41 mouse cellular contexts compared by ENCODE assay signal in the genomic region with DNA sequence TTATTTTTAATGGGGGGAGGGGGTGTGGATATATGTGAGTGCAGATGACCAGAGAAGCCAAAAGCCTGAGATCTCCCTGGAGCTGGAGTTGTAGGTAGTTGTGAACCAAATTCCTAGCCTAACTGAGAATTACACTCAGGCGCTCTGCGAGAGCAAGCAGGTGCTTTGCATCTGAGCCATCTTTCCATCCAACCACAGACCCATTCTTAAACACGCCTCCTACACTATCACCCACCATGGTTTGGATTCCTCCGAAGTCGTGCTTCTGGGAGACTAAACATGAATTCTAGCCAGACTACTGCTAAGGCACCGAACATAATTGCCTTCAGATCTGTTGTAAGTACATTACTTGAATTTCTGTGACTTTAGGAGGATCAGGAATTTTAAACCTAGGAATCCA. TPM values are rescaled to one million over a fixed set of nuclear protein-coding genes. Genes with fewer than 3 reads are reported as not detected.
A peak's percentile ranks its signal among the peaks of the same experiment; 100 is the strongest.
DNase-seq lines count a peak whose midpoint lies in the region; ATAC-seq lines count a peak whose summit lies in the region.
"Had no signal": no experiment of that assay in that cellular context is flagged by ENCODE, and none has a peak within 500 bp of the region (broad histone marks: within the 10 kb centered on the region; RNA-seq: fewer than 3 reads in every experiment).

No protein-coding gene starts in this region.

- peak; percentile 54 for DNase-seq in embryonic facial prominence, embryonic 14.5 days (ENCODE audit: low spot score)
- DNase-seq in embryonic facial prominence, embryonic 10.5 days (ENCODE audit: low spot score) = no peak
- peak; percentile 45 to 61 for DNase-seq in left cerebral cortex, adult 18-20 months (ENCODE audit: low spot score in 2 of 2)
- no peak for DNase-seq in left cerebral cortex, postnatal 4 days
- DNase-seq in left cerebral cortex, postnatal 25 days (ENCODE audit: low spot score in 2 of 2) = peak; percentile 46 to 93
- DNase-seq in right cerebral cortex, postnatal 25 days = peak; percentile 56
- no peak for DNase-seq in spleen, postnatal 14 days (ENCODE audit: low spot score in 2 of 2)
- DNase-seq: adrenal gland, adult 8-10 months; cerebellum, adult 9-10 months; embryo, embryonic 11 days; gastrocnemius, adult 2 months; heart, postnatal 10 days; kidney, adult 2 months; kidney, postnatal 4 days; thymus, postnatal 14 days had no signal

- no peak for ATAC-seq in embryonic facial prominence, embryonic 14.5 days (ENCODE audit: low read depth)
- no peak for ATAC-seq in intestine, embryonic 16.5 days
- ATAC-seq: forebrain, embryonic 16.5 days; inflammation-experienced regulatory T-cells, adult 6 months had no signal

- no peak overlapping the region for H3K4me2 ChIP-seq in embryonic facial prominence, embryonic 14.5 days (ENCODE audit: low read depth, low read length)
- no peak overlapping the region for H3K4me2 ChIP-seq in intestine, embryonic 16.5 days (ENCODE audit: low read depth, low read length)
- H3K4me2 ChIP-seq: embryonic facial prominence, embryonic 13.5 days; hindbrain, embryonic 15.5 days; limb, embryonic 13.5 days; liver, embryonic 11.5 days; lung, embryonic 15.5 days; midbrain, embryonic 12.5 days; neural tube, embryonic 13.5 days; stomach, embryonic 15.5 days had no signal

- 52% methylated on average over 6 of the region's 6 CpGs for whole genome bisulfite sequencing in embryonic facial prominence, embryonic 14.5 days
- WGBS in embryonic facial prominence, embryonic 10.5 days = 83% methylated on average over 6 of the region's 6 CpGs
- WGBS in intestine, embryonic 16.5 days = 80% methylated on average over 6 of the region's 6 CpGs

- no peak overlapping the region for H3K27ac ChIP-seq in embryonic facial prominence, embryonic 14.5 days (replicated peaks; ENCODE audit: low read depth, low read length)
- H3K27ac ChIP-seq in embryonic facial prominence, embryonic 10.5 days (replicated peaks) = no peak overlapping the region
- no peak overlapping the region for H3K27ac ChIP-seq in intestine, embryonic 16.5 days (ENCODE audit: low read length)
- H3K27ac ChIP-seq: embryonic facial prominence, embryonic 13.5 days; gastrocnemius, adult 2 months; heart, embryonic 13.5 days; hindbrain, embryonic 10.5 days; hindbrain, embryonic 15.5 days; kidney, postnatal 0 days; limb, embryonic 13.5 days; lung, embryonic 15.5 days; midbrain, embryonic 12.5 days; neural tube, embryonic 13.5 days; stomach, embryonic 15.5 days had no signal

- H3K9me3 ChIP-seq in embryonic facial prominence, embryonic 14.5 days (ENCODE audit: control insufficient read depth, low read length) = no peaks in the 10 kb centered on the region
- no peaks in the 10 kb centered on the region for H3K9me3 ChIP-seq in embryonic facial prominence, embryonic 10.5 days
- no peaks in the 10 kb centered on the region for H3K9me3 ChIP-seq in intestine, embryonic 16.5 days (ENCODE audit: control insufficient read depth, low read length)
- H3K9me3 ChIP-seq: embryonic facial prominence, embryonic 13.5 days; G1E; heart, embryonic 13.5 days; hindbrain, embryonic 10.5 days; hindbrain, embryonic 15.5 days; limb, embryonic 13.5 days; lung, embryonic 15.5 days; megakaryocyte, embryonic 14.5 days; midbrain, embryonic 12.5 days; neural tube, embryonic 13.5 days; stomach, embryonic 15.5 days had no signal

- no peak overlapping the region for H3K4me3 ChIP-seq in embryonic facial prominence, embryonic 14.5 days (ENCODE audit: low read depth, low read length)
- H3K4me3 ChIP-seq in embryonic facial prominence, embryonic 10.5 days = no peak overlapping the region
- H3K4me3 ChIP-seq in intestine, embryonic 16.5 days (ENCODE audit: low read length) = no peak overlapping the region
- H3K4me3 ChIP-seq: embryonic facial prominence, embryonic 13.5 days; erythroblast, embryonic 14.5 days; gastrocnemius, adult 2 months; heart, embryonic 13.5 days; hindbrain, embryonic 10.5 days; hindbrain, embryonic 15.5 days; limb, embryonic 13.5 days; lung, embryonic 15.5 days; megakaryocyte, embryonic 14.5 days; midbrain, embryonic 12.5 days; neural tube, embryonic 13.5 days; stomach, embryonic 15.5 days had no signal

- H3K4me1 ChIP-seq in embryonic facial prominence, embryonic 14.5 days (ENCODE audit: control insufficient read depth, insufficient read depth, low read length) = 0 out of 2 replicates have a peak, but pooled peaks cover 3% of the 10 kb centered on the region
- H3K4me1 ChIP-seq in embryonic facial prominence, embryonic 10.5 days = peaks cover 3% of the 10 kb centered on the region
- H3K4me1 ChIP-seq in intestine, embryonic 16.5 days (ENCODE audit: control insufficient read depth, insufficient read depth, low read length) = no peaks in the 10 kb centered on the region
- H3K4me1 ChIP-seq: hindbrain, embryonic 10.5 days; hindbrain, embryonic 15.5 days; limb, embryonic 13.5 days; lung, embryonic 15.5 days; midbrain, embryonic 12.5 days; neural tube, embryonic 13.5 days; stomach, embryonic 15.5 days had no signal

- intact Hi-C loops in left cerebral cortex, postnatal 4 days (cut with DNase I) = loop anchor here (10.0 kb wide), 1 partner anchor 248 kb away; no protein-coding TSS in a partner anchor
- intact Hi-C loops in left cerebral cortex, postnatal 25 days (cut with DNase I) = loop anchor here (1.0 to 2.0 kb wide), 2 partner anchors 35 to 74 kb away; partner anchors contain the start of gene Pparg

- no peaks in the 10 kb centered on the region for H3K36me3 ChIP-seq in embryonic facial prominence, embryonic 14.5 days (ENCODE audit: control insufficient read depth, insufficient read depth, low read length)
- H3K36me3 ChIP-seq in embryonic facial prominence, embryonic 10.5 days (replicated peaks) = no peaks in the 10 kb centered on the region
- no peaks in the 10 kb centered on the region for H3K36me3 ChIP-seq in intestine, embryonic 16.5 days (ENCODE audit: control insufficient read depth, insufficient read depth, low read length)
- H3K36me3 ChIP-seq: embryonic facial prominence, embryonic 13.5 days; G1E; heart, embryonic 13.5 days; hindbrain, embryonic 10.5 days; limb, embryonic 13.5 days; lung, embryonic 15.5 days; midbrain, embryonic 12.5 days; neural tube, embryonic 13.5 days; stomach, embryonic 15.5 days had no signal

- no peaks in the 10 kb centered on the region for H3K27me3 ChIP-seq in embryonic facial prominence, embryonic 14.5 days (replicated peaks; ENCODE audit: control insufficient read depth, insufficient read depth, low read length)
- no peaks in the 10 kb centered on the region for H3K27me3 ChIP-seq in embryonic facial prominence, embryonic 10.5 days (replicated peaks; ENCODE audit: low read depth, poor library complexity, severe bottlenecking)
- no peaks in the 10 kb centered on the region for H3K27me3 ChIP-seq in intestine, embryonic 16.5 days (replicated peaks; ENCODE audit: control insufficient read depth, insufficient read depth, low read length)
- H3K27me3 ChIP-seq: embryonic facial prominence, embryonic 13.5 days; hindbrain, embryonic 15.5 days; limb, embryonic 13.5 days; lung, embryonic 15.5 days; midbrain, embryonic 12.5 days; neural tube, embryonic 13.5 days; stomach, embryonic 15.5 days had no signal

- H3K9ac ChIP-seq in embryonic facial prominence, embryonic 14.5 days (ENCODE audit: low read depth, low read length) = no peak overlapping the region
- H3K9ac ChIP-seq in intestine, embryonic 16.5 days (ENCODE audit: low read depth, low read length) = no peak overlapping the region
- H3K9ac ChIP-seq: embryonic facial prominence, embryonic 13.5 days; heart, embryonic 13.5 days; hindbrain, embryonic 15.5 days; limb, embryonic 13.5 days; lung, embryonic 15.5 days; midbrain, embryonic 12.5 days; neural tube, embryonic 13.5 days; stomach, embryonic 15.5 days had no signal

RNA-seq across cellular contexts. Expression of gene Timp4, which starts 34.4 kb away (rescaled TPM):
- 0.76 and 1.2 TPM in 2 replicates for polyA plus RNA-seq in embryonic facial prominence, embryonic 14.5 days (2014; fragmentation: Nextera tagmentation; extraction: Ambion mirVana)
- 0.16 and 0.35 TPM in 2 replicates for polyA plus RNA-seq in embryonic facial prominence, embryonic 10.5 days (2016; fragmentation: Nextera tagmentation; extraction: Ambion mirVana)
- 10 to 100 TPM; 16.8 to 20.1 TPM for total RNA-seq in left cerebral cortex, adult 18-20 months (2021)
- total RNA-seq in left cerebral cortex, postnatal 4 days (2021) = 1 to 10 TPM; 3.9 to 4.1 TPM
- total RNA-seq in left cerebral cortex, postnatal 25 days (2021) = 10 to 100 TPM; 16.2 to 21.2 TPM
- polyA plus RNA-seq in intestine, embryonic 16.5 days (2015; fragmentation: Nextera tagmentation; extraction: Ambion mirVana) = 0.33 and 0.55 TPM in 2 replicates
- polyA plus RNA-seq: erythroblast, embryonic 14.5 days; G1E; liver, embryonic 16.5 days had no signal

RNA-seq across cellular contexts. Expression of gene Gm17482, which starts 59.3 kb away (rescaled TPM):
- polyA plus RNA-seq in embryonic facial prominence, embryonic 14.5 days (2014; fragmentation: Nextera tagmentation; extraction: Ambion mirVana) = not detected in 2 replicates
- polyA plus RNA-seq in embryonic facial prominence, embryonic 10.5 days (2016; fragmentation: Nextera tagmentation; extraction: Ambion mirVana) = not detected in 2 replicates
- total RNA-seq in left cerebral cortex, adult 18-20 months (2021) = not detected
- total RNA-seq in left cerebral cortex, postnatal 4 days (2021) = not detected
- not detected for total RNA-seq in left cerebral cortex, postnatal 25 days (2021)
- polyA plus RNA-seq in intestine, embryonic 16.5 days (2015; fragmentation: Nextera tagmentation; extraction: Ambion mirVana) = not detected in 2 replicates
- total RNA-seq: adrenal gland, adult 8-10 months; adrenal gland, postnatal 4 days; G1E; gastrocnemius, adult 2 months; gastrocnemius, postnatal 4 days; heart, adult 8-10 months; heart, postnatal 10 days; layer of hippocampus, adult 8-10 months; left cerebral cortex, adult 8-10 months had no signal
- polyA plus RNA-seq: C2C12; embryonic facial prominence, embryonic 13.5 days; erythroblast, embryonic 14.5 days; forebrain, embryonic 11.5 days; forebrain, embryonic 16.5 days; G1E; heart, embryonic 13.5 days; hindbrain, embryonic 10.5 days; hindbrain, embryonic 15.5 days; inflammation-experienced regulatory T-cells, adult 6 months; kidney, adult 2 months; kidney, postnatal 0 days; limb, embryonic 13.5 days; liver, embryonic 11.5 days; liver, embryonic 16.5 days; lung, embryonic 15.5 days; midbrain, embryonic 12.5 days; neural tube, embryonic 13.5 days; small intestine, adult 2 months; stomach, embryonic 15.5 days had no signal

Comparison
In these comparisons a context has a peak if more than half of its experiments do, and no peak if none do; other contexts are left out.
1. DNase-seq: peak in embryonic facial prominence, embryonic 14.5 days (single experiment), left cerebral cortex, adult 18-20 months (2 of 2), left cerebral cortex, postnatal 25 days (2 of 2) and right cerebral cortex, postnatal 25 days (single experiment); none in embryonic facial prominence, embryonic 10.5 days (single experiment), left cerebral cortex, postnatal 4 days (single experiment) and spleen, postnatal 14 days (0 of 2).